Mouse (Mus musculus): ENCODE data around the gene Zc3h4.

DNA sequence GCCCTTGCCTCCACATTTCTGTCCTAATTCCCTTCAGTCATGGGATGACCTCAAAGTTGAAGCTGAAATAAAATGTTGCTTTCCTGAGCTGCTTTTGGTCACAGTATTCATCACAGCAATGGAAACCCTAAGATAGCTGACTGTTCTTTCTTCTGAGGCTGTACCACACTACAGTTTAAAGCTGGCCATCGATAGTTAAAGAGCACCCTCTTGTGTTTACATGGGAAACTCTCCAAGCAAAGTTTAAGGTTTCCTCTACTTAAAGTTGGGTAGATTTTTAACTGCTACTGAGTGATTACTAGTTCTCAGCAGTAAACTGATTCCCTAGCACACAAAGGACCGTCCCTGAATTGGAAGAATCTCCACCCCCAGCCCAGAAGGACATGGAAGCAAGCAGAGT, 27.0 kb upstream of the Zc3h4 start:
- no peak for TF ChIP-seq CTCF (IDR thresholded peaks at IDR 0.05; ENCODE audit: control insufficient read depth, insufficient read depth, insufficient replicate concordance, low read depth, low read length)
- no peak for TF ChIP-seq POLR2A (IDR thresholded peaks at IDR 0.05; ENCODE audit: control insufficient read depth, low read depth, low read length)

All from testis, adult 2 months (tissue).